Mouse (Mus musculus): ENCODE results near the gene Aatf.

GRCm38 (mm10) chr11:84519576-84520268 is 6.4 kb upstream of the Aatf start:
- TF ChIP-seq TAL1 (IDR thresholded peaks at IDR 0.05; ENCODE audit: low read length): no peak
- TF ChIP-seq GATA1 (IDR thresholded peaks at IDR 0.05; ENCODE audit: low read length): no peak

All from erythroblast, embryonic 14.5 days (primary cell).